Mouse (Mus musculus) brain, embryonic 14.5 days (tissue): ENCODE data around the gene Taf5l.

Experiments
- CTCF ChIP-seq: fragments of 200-500 bp; IDR thresholded peaks from 2 replicates; pipeline ENCODE4 v1.5.1; 2012; ENCODE audit warnings: inconsistent platforms, mild to moderate bottlenecking, moderate library complexity, borderline replicate concordance; ENCODE audit not compliant: insufficient read depth, insufficient read length; ENCODE audit errors: extremely low read depth
- POLR2A ChIP-seq: fragments of 200-500 bp; IDR thresholded peaks from 2 replicates; pipeline ENCODE4 v1.6.1; 2012; ENCODE audit warnings: mild to moderate bottlenecking, inconsistent platforms, borderline replicate concordance; ENCODE audit not compliant: poor library complexity, insufficient read depth, insufficient read length, severe bottlenecking; ENCODE audit errors: extremely low read depth

GRCm38 (mm10) chr8:124038121-124038520, 16.9 kb upstream of the Taf5l start:
- TF ChIP-seq CTCF (no peak), POLR2A (no peak)
